Mouse (Mus musculus) naive thymus-derived CD4-positive, alpha-beta T cell, adult 2 months (primary cell): Measurements from ENCODE around the gene Coq10a.

Experiments
- DNase-seq: peaks from one replicate; pipeline ENCODE4 v3.0.0-alpha.2; 2011; ENCODE audit warnings: low read depth

Coq10a gene

DNA sequence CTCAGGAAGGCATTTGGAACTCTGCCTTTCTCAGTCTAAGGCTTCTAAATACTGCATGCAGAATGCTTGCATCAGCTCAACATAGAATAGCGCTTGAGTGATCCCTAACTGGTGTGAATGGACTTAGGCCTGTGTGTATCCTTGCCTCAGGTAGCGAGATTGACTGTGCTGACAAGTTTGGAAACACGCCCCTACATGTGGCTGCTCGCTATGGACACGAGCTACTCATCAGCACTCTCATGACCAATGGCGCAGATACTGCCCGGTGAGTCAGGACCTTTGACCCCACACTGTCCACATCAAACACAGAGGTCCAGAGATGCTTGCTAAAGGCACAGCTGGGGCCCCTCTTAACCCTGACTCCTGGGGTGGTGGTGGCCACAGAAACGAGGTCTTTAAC is 13.7 kb upstream of the Coq10a start:
- no peak for DNase-seq

DNA sequence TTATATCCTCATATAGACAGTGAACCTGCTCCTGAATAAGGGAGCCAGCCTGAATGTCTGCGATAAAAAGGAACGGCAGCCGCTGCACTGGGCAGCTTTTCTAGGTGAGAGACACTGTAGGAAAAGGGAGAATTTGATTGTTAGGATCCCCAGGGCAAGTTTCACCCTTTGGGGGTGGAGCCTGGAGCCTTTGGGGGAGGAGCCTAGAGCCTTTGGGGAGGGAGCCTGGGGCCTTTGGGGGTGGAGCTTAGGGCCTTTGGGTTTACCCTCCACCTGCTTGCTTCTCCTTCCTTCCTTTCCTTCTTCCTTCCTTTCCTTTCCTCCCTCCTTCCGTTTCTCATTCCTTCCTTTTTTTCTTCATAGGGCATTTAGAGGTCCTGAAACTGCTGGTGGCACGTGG is 11.8 kb upstream of the Coq10a start:
- peak; percentile 54 for DNase-seq

DNA sequence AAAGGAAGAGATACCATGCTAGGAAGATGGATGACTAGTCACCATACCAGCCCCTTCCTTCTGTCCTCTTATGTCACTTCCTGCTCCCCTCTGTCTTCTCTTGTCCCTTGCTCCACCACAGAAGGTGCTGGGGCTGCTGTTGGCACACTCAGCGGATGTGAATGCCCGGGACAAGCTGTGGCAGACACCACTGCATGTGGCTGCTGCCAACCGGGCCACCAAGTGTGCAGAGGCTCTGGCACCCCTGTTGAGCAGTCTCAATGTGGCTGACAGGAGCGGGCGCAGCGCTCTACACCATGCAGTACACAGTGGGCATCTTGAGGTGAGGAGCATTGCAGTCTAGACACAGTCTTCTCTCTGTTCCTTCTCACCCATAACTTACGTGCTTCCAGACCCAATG is 10.5 kb upstream of the Coq10a start:
- no peak for DNase-seq

DNA sequence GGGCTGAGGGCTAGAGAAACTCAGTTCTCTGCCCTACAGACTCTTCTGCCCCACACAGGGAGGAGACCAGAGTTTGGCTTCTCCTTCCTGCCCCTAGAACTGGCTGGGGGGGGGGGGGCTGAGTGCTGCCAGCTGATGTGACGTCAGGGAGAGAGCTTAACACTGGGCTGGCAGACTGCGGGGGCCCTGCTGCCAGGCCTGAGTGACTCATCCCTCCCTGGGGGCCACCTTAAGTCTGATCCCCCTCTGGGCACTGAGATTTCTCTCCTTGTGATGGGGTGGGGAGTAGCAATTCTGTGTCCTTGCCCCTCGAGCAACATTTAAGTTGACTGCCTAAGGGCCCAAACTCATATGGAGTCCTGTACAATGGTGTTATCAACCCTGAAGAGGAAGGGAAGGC is 9.7 kb upstream of the Coq10a start:
- DNase-seq = no peak

DNA sequence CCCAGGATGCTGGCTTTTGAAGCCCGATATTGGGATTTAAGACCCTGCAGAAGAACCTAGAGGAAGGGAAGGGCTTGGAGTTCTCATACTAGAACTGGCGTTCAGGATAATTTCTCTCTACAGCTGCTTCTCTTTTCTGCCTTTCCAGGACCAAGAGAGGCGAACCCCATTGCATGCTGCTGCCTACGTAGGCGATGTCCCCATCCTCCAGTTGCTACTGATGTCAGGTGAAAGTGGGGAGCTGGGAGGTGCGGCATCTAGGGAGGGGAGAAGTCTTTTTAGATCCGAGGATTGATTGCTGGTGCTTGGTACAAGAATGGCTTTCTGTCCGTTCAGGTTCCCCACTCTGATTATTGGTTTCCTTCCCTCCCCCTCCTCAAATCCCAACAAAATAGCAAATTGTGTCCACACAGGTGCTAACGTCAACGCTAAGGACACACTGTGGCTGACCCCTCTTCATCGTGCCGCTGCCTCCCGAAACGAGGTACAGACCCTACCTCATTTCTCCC is 9.2 kb upstream of the Coq10a start:
- no peak for DNase-seq

GRCm38 (mm10) chr10:128377222-128377939 is 8.6 kb upstream of the Coq10a start:
- no peak for DNase-seq

GRCm38 (mm10) chr10:128376455-128377211 is 7.8 kb upstream of the Coq10a start, which contains the start of gene Ankrd52:
Gene Ankrd52 (plus strand): TSS chr10:128377115.
- peak; percentile 89 for DNase-seq

DNA sequence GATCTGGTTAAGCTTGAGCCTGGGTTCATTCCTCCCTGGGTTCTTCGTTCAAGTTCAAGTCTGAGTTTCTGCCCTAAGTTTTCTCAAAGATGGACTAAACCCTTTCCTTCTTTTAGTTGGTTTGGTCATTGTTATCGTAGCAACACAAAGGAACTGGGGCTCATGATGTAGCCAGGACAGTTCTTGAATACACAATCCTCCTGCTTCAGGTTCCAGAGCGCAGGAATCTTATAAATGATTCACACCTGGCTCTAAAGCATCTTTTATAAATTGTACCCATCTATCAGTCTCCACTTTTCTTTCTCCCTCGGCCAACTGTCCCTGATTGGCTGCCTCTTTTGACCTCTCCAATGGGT is 7.3 kb upstream of the Coq10a start:
- no peak for DNase-seq

GRCm38 (mm10) chr10:128374393-128374792 is 5.6 kb upstream of the Coq10a start:
- DNase-seq = peak; percentile 56

DNA sequence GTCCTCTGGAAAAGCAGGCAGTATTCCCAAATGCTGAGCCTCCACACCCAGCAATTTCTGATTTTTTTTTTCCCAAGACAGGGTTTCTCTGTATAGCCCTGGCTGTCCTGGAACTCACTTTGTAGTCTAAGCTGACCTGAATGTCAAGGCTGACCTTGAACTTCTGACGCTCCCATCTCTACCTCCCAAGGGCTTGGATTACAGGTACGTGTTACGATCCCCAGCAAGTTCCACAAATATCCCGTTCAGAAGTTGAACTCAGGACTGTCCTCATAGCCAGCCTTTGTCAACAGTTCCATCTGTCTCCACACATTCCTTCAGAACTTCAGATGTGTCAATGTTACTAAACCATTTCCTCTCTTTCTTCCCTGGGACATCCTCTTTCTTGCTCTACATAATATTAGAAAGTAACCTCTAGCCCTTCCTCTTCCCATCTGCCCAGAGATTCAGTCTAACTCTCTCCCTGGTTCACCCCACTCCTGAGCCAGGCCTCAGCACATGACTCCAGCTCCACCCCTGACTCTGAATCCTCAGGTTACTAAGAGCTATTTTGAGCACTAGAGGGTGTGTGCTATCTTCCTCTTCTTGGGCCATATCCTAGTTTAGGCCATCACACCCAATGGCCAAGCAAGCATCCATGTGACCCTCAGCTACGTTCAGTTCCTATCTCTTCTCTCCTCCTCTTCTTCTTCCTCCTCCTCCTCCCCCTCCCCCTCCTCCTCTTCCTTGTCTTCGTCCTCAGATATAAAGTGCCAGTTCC is 4.4 kb upstream of the Coq10a start:
- DNase-seq = no peak

- DNase-seq = no peak
Measured at GRCm38 (mm10) chr10:128372142-128372541, 3.3 kb upstream of the Coq10a start.

GRCm38 (mm10) chr10:128370601-128371000 is 1.8 kb upstream of the Coq10a start:
- no peak for DNase-seq

DNA sequence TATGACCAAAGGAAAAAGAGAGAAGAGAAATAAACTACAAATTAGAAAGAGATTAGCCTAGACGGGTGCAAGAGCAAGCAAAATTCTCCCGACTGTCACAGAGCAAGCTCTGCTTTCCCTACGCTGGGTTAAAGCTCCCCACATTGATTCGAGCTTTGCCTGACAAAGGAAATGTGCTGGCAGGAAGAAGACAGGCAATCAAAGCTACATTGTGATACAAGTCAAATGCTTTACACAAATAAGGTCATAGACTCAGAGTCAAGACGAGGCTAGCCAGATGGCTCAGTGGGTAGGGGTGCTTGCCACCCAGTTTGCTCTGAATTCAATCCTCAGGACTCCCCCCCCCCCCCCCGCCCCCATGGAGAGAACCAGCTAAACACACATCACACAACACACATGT is 1.2 kb upstream of the Coq10a start:
- peak; percentile 50 for DNase-seq

- DNase-seq = no peak
Measured at GRCm38 (mm10) chr10:128369599-128369998, 802 bp upstream of the Coq10a start.

DNA sequence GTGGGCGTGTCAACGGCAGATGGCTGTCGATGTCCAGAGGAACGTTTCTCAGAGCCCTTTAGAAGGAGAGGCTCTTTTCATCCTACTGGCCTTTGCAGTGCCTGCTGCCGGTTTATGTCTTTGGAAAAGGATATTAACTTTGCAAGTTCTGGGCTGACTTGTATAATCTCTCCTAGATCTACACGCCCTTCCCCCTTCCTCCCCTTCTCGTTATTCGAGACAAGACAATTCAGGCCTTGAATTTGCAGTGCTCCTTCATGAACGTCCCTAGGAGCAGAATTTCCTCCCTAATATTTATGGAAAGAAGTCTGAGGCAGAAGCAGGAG is 384 bp upstream of the Coq10a start:
- DNase-seq = no peak

- no peak for DNase-seq
Measured at GRCm38 (mm10) chr10:128367899-128368401, 847 bp downstream of the Coq10a start.

DNA sequence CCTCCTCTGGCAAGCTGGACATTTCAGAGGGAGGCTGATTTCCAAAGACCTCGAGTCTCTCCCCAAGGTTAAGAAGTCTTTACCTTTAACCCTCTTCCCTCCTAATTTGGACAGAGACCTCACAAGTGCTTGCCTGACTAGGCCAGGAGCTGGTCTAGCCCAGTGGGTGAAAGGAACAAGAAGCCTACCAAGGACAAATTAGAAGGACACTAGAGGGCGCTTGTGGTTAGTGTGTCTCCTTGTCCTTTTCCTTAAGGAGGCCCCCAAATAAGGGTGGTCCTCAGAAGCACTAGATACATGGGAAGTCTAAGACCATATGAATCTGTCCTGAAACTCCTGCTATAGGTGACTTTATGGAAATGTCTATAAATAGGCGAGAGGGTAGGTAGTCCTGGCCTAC is 6.2 kb downstream of the Coq10a start:
- DNase-seq = peak; percentile 40

DNA sequence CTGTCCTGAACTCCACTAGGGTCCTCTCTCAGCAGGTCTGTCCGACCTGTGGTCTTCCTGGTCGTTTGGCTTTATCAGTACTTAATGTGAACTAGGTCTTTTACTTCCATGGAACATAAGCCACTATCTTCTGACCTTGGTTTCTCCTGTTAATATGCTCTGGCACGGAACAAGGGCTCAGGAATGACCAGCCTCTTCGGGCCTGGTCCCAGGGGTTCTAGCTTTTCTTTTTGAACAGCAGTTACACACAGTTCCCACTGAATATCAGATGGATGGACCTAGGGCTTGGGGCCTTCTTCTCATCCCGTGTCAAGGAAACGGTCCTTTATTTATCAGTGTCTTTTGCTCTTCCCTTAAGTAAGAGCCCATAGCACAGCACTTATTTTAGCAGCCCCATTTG is 7.0 kb downstream of the Coq10a start:
- DNase-seq = no peak

DNA sequence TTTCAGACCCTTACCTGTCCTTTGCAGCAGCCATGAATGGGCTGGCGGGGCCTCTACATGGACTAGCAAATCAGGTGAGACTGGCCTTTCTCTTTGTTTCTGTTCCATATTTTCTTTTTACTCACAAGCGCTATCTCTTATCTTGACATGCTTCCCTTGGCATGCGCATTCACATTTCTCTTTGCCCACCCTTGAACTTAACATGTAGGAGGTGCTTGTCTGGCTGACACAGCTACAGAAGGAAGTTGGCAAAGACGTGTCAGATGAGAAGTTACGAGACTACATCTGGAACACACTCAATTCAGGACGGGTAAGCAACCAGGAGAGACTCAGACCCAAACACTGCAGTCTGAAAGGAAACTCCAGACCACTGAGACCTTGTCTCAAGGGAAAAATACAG is 9.6 kb downstream of the Coq10a start:
- no peak for DNase-seq

- peak; percentile 82 for DNase-seq
Measured at GRCm38 (mm10) chr10:128358796-128359195, 10.0 kb downstream of the Coq10a start.

- no peak for DNase-seq
Measured at GRCm38 (mm10) chr10:128347541-128347940, 21.3 kb downstream of the Coq10a start.

- peak; percentile 87 for DNase-seq
Measured at GRCm38 (mm10) chr10:128344568-128345275, 24.1 kb downstream of the Coq10a start.
